Mouse (Mus musculus): ENCODE results near the gene Itga4. TPM values are rescaled to one million over a fixed set of nuclear protein-coding genes. Genes with fewer than 3 reads are reported as not detected.

Itga4 gene
- polyA plus RNA-seq (2015; fragmentation: Nextera tagmentation; extraction: Ambion mirVana), result 11.1 and 14.7 TPM in 2 replicates

GRCm38 (mm10) chr2:79255192-79256000 is at the start of gene Itga4:
Itga4 (plus strand) TSS chr2:79255426.
- Histone ChIP-seq H3K4me1 (peaks cover 19% of the 10 kb centered on the region), H3K4me2 (replicated peaks) (peak within 1 kb of the TSS; percentile 84), H3K27ac (replicated peaks) (peak within 1 kb of the TSS; percentile 66), H3K27me3 (no peaks in the 10 kb centered on the region), H3K4me3 (replicated peaks) (peak within 1 kb of the TSS; percentile 53), H3K9me3 (replicated peaks) (no peaks in the 10 kb centered on the region), H3K9ac (peak within 1 kb of the TSS; percentile 33), H3K36me3 (no peaks in the 10 kb centered on the region)
- ATAC-seq (ENCODE audit: insufficient number of reproducible peaks, low FRiP score, low TSS enrichment, low read depth), result peak; percentile 83
- WGBS, result 1% methylated on average over 41 of the region's 41 CpGs

DNA sequence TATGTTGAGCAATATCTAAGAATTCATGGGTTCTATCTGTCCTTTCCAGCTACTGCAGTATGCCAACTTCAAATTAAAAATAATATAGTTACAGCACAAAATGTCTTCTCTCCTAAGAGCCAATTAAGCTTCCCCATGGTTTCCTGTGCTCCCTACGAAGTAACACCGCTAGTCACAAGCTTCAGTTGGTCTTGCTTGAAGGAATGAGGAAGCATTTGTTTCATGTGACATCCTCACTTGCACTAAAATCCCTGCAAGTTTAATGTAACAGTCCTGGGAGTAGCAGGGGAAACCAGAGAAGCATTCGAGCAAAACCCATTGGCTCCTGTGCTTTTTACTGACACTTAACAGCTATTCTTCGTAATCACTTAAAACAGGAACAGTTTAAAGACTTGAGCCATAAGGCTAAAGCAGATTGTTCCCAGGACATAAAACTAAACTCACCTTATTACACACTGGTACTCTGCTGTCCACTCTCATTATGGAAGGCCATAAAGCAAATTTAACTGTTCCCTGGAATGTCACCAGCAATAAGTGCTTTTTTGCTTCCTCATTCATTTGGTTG is 49.0 kb upstream of the Itga4 start:
- WGBS, result 76% methylated on average over 4 of the region's 4 CpGs
- Histone ChIP-seq H3K4me1 (peaks cover 6% of the 10 kb centered on the region), H3K4me2 (replicated peaks) (no peak overlapping the region), H3K36me3 (no peaks in the 10 kb centered on the region), H3K27me3 (no peaks in the 10 kb centered on the region), H3K27ac (replicated peaks) (no peak overlapping the region), H3K4me3 (replicated peaks) (no peak overlapping the region), H3K9me3 (replicated peaks) (no peaks in the 10 kb centered on the region), H3K9ac (no peak overlapping the region)
- ATAC-seq (ENCODE audit: insufficient number of reproducible peaks, low FRiP score, low TSS enrichment, low read depth), result no peak

DNA sequence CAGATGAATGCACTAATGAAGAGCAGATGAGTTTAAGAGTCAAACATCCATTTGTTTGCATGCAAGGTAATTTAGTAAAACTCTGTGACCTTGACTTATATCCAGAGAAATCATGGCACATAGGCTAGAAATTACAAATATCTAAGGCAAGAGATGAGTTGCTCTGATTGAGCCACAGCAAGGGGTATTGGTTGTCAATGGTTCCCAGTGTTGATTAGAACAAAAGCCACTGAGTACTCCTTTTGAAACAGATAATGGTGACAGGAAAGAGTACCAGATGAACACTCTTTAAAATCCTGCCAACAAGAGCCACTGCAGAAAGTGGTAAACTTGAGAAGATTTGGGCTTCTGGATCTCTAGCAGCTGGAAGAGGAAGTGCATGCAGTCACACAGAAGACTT is 40.2 kb upstream of the Itga4 start:
- Histone ChIP-seq H3K9ac (no peak overlapping the region), H3K4me2 (replicated peaks) (no peak overlapping the region), H3K4me3 (replicated peaks) (no peak overlapping the region), H3K27ac (replicated peaks) (no peak overlapping the region), H3K9me3 (replicated peaks) (no peaks in the 10 kb centered on the region), H3K27me3 (no peaks in the 10 kb centered on the region), H3K4me1 (peaks cover 5% of the 10 kb centered on the region; the same call in 1 of the 2 replicates), H3K36me3 (no peaks in the 10 kb centered on the region)
- ATAC-seq (ENCODE audit: insufficient number of reproducible peaks, low FRiP score, low TSS enrichment, low read depth), result no peak

DNA sequence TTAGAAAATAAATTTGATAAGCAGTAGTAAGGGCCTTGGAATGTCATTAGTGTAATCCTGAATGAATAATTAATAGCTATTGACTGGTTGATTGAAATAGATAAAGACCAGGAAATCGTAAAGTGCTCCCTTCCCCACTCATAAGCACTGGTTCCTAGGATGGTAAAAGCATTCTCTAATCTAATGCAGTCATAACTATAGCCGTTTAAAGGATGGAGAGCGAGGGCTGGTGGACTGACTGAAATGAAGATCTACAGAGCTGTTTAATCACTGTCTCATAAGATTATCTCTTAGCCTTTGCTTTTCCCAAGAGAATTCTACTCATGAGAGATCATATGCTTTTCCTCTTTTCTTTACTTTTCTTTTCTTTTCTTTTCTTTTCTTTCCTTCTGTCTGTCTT is 39.7 kb upstream of the Itga4 start:
- H3K4me3 ChIP-seq (replicated peaks), result no peak overlapping the region
- H3K36me3 ChIP-seq, result no peaks in the 10 kb centered on the region
- no peak overlapping the region for H3K27ac ChIP-seq (replicated peaks)
- peaks cover 5% of the 10 kb centered on the region; the same call in 1 of the 2 replicates for H3K4me1 ChIP-seq
- H3K4me2 ChIP-seq (replicated peaks), result no peak overlapping the region
- whole genome bisulfite sequencing, result 48% methylated on average over 3 of the region's 3 CpGs
- ATAC-seq (ENCODE audit: insufficient number of reproducible peaks, low FRiP score, low TSS enrichment, low read depth), result no peak
- no peaks in the 10 kb centered on the region for H3K27me3 ChIP-seq
- no peak overlapping the region for H3K9ac ChIP-seq
- no peaks in the 10 kb centered on the region for H3K9me3 ChIP-seq (replicated peaks)

DNA sequence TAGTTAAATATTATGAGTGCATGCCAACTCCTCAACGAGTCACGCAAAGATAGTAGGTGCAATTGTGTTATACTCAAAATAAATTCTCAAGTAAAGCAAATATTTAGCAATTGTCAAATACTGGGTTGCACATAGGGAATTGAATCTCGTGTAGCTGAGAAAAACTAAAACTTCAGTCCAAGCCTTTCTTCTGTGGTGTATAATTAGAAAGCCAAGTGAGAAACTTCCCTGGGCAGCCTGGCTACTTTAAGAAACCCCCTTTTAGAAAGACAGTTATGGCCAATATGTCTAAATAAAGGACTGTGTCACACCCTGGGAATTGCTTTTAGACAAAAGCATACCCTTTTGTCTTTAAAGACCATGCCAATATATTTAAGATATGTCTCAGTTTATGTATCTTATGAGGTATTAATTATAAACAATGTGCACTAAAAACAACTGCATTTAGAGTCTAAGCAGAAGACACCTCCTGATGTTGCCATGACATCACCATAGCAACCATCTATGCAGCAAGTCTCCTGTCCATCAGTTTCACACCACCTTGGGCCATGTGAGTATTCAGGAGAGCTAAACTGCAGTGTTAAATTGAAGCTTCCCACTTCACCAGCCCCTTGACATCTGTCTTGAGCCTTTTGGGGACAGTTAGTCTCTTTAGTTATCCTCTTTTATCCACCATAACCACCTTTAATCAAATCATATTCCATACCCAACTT is 30.4 kb upstream of the Itga4 start:
- no peak overlapping the region for H3K4me3 ChIP-seq (replicated peaks)
- no peaks in the 10 kb centered on the region for H3K36me3 ChIP-seq
- no peak overlapping the region for H3K9ac ChIP-seq
- WGBS, result 65% methylated on average over 3 of the region's 3 CpGs
- no peak overlapping the region for H3K4me2 ChIP-seq (replicated peaks)
- H3K27ac ChIP-seq (replicated peaks), result no peak overlapping the region
- H3K4me1 ChIP-seq, result no peaks in the 10 kb centered on the region; the same call in 1 of the 2 replicates
- ATAC-seq (ENCODE audit: insufficient number of reproducible peaks, low FRiP score, low TSS enrichment, low read depth), result no peak
- H3K27me3 ChIP-seq, result no peaks in the 10 kb centered on the region
- no peaks in the 10 kb centered on the region for H3K9me3 ChIP-seq (replicated peaks)

GRCm38 (mm10) chr2:79227805-79228241 is 27.4 kb upstream of the Itga4 start:
- Histone ChIP-seq H3K4me3 (replicated peaks) (no peak overlapping the region), H3K4me1 (no peaks in the 10 kb centered on the region; the same call in 1 of the 2 replicates), H3K4me2 (replicated peaks) (no peak overlapping the region), H3K36me3 (no peaks in the 10 kb centered on the region), H3K27ac (replicated peaks) (peak overlapping the region; percentile 39), H3K27me3 (no peaks in the 10 kb centered on the region), H3K9me3 (replicated peaks) (no peaks in the 10 kb centered on the region), H3K9ac (no peak overlapping the region)
- 68% methylated on average over 4 of the region's 4 CpGs for WGBS
- ATAC-seq (ENCODE audit: insufficient number of reproducible peaks, low FRiP score, low TSS enrichment, low read depth), result peak; percentile 43; the same call in 1 of the 2 replicates

- H3K4me1 ChIP-seq, result no peaks in the 10 kb centered on the region; the same call in 1 of the 2 replicates
- 78% methylated on average over 4 of the region's 4 CpGs for WGBS
- no peak overlapping the region for H3K27ac ChIP-seq (replicated peaks)
- no peak for ATAC-seq (ENCODE audit: insufficient number of reproducible peaks, low FRiP score, low TSS enrichment, low read depth)
- H3K4me3 ChIP-seq (replicated peaks), result no peak overlapping the region
- H3K36me3 ChIP-seq, result no peaks in the 10 kb centered on the region
- H3K4me2 ChIP-seq (replicated peaks), result no peak overlapping the region
- no peak overlapping the region for H3K9ac ChIP-seq
- no peaks in the 10 kb centered on the region for H3K9me3 ChIP-seq (replicated peaks)
- H3K27me3 ChIP-seq, result no peaks in the 10 kb centered on the region
These were observed 23.9 kb upstream of the Itga4 start for GRCm38 (mm10) chr2:79231056-79231949.

- ATAC-seq (ENCODE audit: insufficient number of reproducible peaks, low FRiP score, low TSS enrichment, low read depth), result no peak
- no peak overlapping the region for H3K27ac ChIP-seq (replicated peaks)
- H3K4me1 ChIP-seq, result no peaks in the 10 kb centered on the region
- no peaks in the 10 kb centered on the region for H3K27me3 ChIP-seq
- H3K36me3 ChIP-seq, result no peaks in the 10 kb centered on the region
- H3K4me3 ChIP-seq (replicated peaks), result no peak overlapping the region
- no peaks in the 10 kb centered on the region for H3K9me3 ChIP-seq (replicated peaks)
- 71% methylated on average over 8 of the region's 8 CpGs for WGBS
- no peak overlapping the region for H3K9ac ChIP-seq
- no peak overlapping the region for H3K4me2 ChIP-seq (replicated peaks)
These were observed 19.3 kb upstream of the Itga4 start for GRCm38 (mm10) chr2:79235767-79236487.

DNA sequence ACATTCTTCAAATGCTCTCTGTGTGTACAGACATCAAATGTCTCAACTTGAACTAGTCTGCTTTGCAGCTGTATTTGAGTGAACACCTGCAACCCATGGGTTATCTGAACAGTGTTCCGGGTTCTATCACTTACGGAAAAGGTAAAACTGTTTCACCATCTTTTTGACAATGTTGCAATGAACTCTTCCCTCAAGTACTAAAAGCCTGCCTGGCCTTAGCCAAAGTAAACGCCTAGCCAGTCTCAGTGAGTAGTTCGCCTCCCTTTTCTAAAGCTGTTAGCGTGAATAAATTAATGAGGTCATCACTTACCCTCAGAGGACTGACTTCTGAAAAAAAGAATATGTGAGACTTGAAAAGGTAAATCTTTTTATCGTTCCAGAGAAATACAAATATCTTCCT is 18.0 kb upstream of the Itga4 start:
- no peaks in the 10 kb centered on the region for H3K36me3 ChIP-seq
- no peak overlapping the region for H3K4me2 ChIP-seq (replicated peaks)
- no peak for ATAC-seq (ENCODE audit: insufficient number of reproducible peaks, low FRiP score, low TSS enrichment, low read depth)
- H3K9ac ChIP-seq, result no peak overlapping the region
- H3K9me3 ChIP-seq (replicated peaks), result no peaks in the 10 kb centered on the region
- 85% methylated on average over 6 of the region's 6 CpGs for WGBS
- H3K4me3 ChIP-seq (replicated peaks), result no peak overlapping the region
- H3K27me3 ChIP-seq, result no peaks in the 10 kb centered on the region
- H3K4me1 ChIP-seq, result no peaks in the 10 kb centered on the region
- no peak overlapping the region for H3K27ac ChIP-seq (replicated peaks)

DNA sequence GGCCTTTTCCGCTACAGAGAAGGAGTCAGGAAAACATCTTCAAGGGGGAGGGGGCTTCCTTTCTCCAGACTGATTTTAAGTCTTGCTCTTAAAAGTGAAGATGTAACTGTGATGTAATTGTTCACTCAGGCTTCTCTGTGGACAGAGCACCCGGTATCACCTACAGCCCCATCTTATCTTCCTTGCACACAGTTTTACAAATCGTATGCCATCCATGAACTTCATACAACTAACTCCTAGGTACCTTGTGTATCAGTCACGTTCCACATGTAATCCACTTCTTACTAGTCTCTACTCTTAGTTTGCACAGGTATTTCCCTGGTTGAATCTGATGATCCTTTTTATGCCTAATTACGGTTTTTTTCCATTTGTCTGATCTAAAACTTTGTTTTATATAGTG is 10.9 kb upstream of the Itga4 start:
- Histone ChIP-seq H3K27me3 (no peaks in the 10 kb centered on the region), H3K9ac (no peak overlapping the region), H3K4me3 (replicated peaks) (no peak overlapping the region), H3K9me3 (replicated peaks) (no peaks in the 10 kb centered on the region), H3K27ac (replicated peaks) (no peak overlapping the region), H3K4me1 (peaks cover 3% of the 10 kb centered on the region; the same call in 1 of the 2 replicates), H3K36me3 (no peaks in the 10 kb centered on the region), H3K4me2 (replicated peaks) (no peak overlapping the region)
- no peak for ATAC-seq (ENCODE audit: insufficient number of reproducible peaks, low FRiP score, low TSS enrichment, low read depth)
- WGBS, result 83% methylated on average over 5 of the region's 5 CpGs
